Mouse (Mus musculus) kidney, adult 2 months (tissue): ENCODE data around the gene E130308A19Rik.

Experiments
- CTCF ChIP-seq: fragments of 200-500 bp; conservative IDR thresholded peaks from 2 replicates; pipeline ENCODE4 v1.5.1; 2011; ENCODE audit warnings: low read depth, mild to moderate bottlenecking, control low read depth, low read length, moderate library complexity, mixed read lengths; ENCODE audit not compliant: insufficient read depth, insufficient read length
- POLR2A ChIP-seq: fragments of 200-500 bp; IDR thresholded peaks from one replicate; pipeline ENCODE4 v1.6.1; 2011; ENCODE audit warnings: low read depth, low read length, control low read depth

DNA sequence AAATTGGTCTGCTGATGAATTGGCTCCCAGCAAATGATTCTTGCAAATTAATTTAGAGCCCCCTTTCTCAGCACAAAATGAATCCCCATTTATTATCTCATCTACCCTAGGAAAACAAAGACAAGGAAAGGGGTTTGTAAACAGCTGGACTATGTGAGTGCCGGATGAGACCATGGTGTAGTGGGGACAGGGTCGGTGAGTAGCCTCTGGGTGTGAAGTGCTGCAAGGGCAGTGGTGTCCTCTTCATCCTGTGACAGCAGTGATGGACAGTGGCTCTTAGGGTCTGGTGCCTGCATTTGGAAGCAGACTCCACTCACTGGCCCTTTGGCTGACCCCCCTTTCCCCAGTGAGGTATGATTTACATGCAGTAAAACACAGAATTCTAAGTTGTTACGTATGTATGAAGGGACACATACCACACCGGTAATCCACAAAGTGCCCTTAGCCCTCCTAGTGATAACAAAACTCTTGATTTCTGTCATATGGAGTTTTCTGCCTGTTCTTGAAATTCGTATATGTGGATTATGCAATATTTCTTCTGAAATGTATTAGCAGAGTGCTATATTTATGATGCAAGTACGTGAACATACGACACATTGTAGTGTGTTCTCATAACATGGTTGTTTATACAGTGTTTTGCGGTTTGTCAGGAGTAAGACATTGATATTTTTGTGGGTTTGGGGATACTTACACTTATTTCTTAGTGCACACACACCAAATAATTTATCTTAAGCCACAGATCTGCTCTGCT lies 49.1 kb downstream of the E130308A19Rik start:
- no peak for TF ChIP-seq POLR2A
- TF ChIP-seq CTCF = no peak
